Mouse (Mus musculus) gonadal fat pad, adult 2 months (tissue): ENCODE measurements around the gene Msx3. TPM values are rescaled to one million over a fixed set of nuclear protein-coding genes. Genes with fewer than 3 reads are reported as not detected.
A peak's percentile ranks its signal among the peaks of the same experiment; 100 is the strongest.

Experiments used
- DNase-seq: peaks from one replicate; pipeline ENCODE4 v3.0.0-alpha.2; 2012; ENCODE audit warnings: low read depth
- polyA plus RNA-seq: library from polyadenylated mRNA; depleted of rRNA; stranded (reverse); fragments of >200 nt; gene quantifications from 2 replicates; pipeline ENCODE4 v1.2.3, GENCODE M21; 2012; rRNA removed

The Msx3 gene
- 0.09 TPM in 1 of 2 replicates, not detected in the other for polyA plus RNA-seq

DNA sequence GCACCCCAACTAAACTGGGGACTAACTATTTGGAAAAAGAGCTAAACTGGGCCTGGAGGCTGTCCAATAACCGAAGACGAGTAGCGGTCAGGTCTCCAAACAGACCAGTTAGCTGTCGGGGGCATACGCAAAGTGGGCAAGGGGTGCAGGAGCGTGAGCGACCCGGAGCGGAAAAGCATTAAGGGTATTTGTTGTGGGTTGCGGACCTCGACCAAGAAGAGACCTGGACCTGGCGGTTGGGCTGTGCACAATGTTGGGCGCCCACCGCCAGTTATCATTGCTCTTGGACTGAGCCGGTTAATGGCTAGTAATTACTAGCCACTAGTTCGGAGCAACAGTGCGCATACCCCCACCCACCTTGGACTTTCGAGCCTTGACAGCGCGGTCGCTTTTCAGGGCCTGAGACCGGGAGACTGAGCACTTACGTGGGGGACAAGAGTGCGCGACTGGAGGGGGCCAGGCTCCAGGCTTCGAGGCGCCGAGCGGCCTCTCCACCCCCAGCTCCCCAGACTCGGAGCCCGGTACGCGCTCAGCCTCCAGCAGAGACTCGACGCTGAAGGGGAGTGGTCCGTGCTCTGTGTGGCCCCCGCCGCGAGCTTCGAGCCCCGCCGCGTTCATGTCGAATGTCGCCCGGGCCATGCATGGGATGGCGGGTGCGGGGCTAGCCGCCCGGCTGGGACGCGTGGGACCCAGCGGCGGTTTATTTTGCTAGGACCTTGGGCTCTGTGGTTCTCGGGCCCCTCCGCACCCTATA, at the start of gene Msx3:
Msx3 (minus strand) TSS at position 729 of the 754 bp plus-strand sequence.
- DNase-seq, result no peak

DNA sequence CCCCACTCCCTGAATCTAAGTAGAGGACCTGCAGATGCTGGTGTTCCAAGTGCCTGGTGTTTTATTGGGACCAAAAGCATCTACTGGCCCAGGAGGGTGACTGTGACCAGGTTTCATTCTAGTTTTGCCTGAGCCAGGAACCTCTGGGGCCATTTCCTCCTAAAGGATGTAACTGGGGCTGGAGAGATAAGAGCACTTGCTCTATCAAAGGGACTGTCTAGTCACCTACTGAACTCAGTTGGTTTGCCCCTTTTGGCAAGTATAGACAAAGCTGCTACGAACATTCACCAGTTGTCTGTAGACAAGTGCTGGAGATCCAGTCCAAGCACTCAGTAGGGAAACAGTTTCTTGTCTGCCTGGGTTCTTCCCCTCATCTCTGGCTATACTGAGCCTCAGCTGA, 49.6 kb upstream of the Msx3 start:
- no peak for DNase-seq

DNA sequence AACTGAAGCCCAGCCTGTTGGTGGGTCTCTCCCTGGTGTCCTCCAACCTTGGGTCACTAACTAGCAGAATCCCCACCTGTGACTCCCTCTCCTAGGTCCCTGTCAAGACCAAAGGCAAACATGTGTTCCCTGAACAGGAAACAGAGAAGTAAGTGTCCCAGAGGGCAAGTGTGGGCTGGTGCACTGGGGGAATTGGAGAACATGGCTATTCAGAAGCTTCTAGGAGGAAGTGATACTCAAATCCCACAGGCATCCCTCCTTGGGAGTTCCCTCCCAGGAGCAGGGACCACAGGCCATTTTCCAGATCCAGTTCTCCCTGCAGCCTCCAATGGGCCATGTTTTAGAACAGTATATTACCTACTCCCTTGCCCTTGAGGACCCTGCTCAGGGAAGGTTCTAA, 47.2 kb upstream of the Msx3 start:
- DNase-seq, result no peak

- no peak for DNase-seq
Observed at GRCm38 (mm10) chr7:140095556-140095955, 46.7 kb upstream of the Msx3 start.

DNA sequence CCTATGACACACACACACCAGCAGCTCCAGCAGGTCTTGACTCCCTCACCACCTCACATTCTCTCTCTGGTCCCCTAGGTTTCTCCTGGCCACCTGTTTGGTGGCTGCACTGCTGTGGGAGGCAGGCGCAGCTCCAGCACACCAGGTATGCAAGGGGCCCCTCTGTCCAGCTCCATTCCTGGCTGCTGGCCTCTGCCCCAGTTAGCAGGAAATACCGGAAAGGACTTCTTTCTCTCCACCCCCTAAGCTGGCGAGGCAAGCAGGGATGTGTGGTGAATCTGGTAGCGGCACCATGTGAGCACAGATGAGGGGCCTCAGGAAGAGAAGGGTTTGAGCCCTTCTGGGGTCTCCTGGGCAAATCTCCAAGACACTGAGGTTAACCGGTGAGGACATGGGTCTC, 46.1 kb upstream of the Msx3 start:
- no peak for DNase-seq

DNA sequence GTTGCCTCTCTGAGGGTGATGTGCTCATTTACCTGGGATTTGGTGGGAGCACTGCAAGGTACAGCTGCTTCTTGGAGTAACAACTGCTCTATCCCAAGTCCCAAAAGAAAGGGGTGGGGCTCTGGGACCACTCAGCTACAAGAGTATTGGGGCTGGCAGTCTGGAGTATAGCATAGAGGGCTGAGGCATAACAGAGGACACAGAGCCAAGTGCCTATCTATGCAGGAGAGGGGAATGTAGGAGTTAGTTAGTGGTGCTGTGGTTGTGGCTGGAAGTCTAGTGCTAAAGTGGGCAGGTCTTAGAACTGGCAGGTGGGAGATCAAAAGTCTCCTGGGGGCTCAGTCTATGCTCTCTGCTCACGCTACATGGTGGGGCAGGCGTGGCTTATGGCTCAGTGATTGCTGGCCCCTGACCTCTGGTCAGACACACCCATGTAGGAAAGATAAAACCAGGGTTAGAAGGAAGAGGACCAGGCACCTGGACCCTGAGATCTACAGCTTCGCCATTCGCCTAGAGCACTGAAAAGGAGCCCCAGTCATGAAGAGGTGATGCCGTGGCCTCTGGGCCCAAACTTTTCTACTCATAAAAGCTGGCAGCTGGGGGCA, 44.1 kb upstream of the Msx3 start, which contains the start of gene Prap1:
Prap1 (plus strand) TSS at position 472 of the 605 bp plus-strand sequence.
- no peak for DNase-seq

- DNase-seq, result peak; percentile 68
Observed at GRCm38 (mm10) chr7:140090601-140091000, 41.7 kb upstream of the Msx3 start.

DNA sequence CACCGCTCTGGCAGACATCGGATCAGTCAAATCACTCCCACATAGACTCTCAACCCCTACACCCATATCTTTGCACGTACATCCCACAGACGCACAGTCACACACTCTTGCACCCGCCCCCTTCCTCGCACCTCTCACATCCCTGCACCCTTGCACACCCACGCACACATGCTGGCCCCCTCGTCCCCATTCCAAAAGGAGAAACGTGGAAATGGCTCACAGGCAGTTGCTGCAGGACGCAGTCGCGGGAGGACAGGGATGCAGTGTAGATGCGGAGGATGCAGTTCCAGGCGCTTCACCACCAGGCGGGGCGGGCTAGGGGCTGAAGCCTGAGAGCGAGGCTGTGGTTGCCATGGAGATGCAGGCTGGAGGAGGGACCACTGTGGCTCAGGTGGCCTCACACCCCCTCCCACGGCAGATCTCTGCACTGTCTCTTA, 33.4 kb upstream of the Msx3 start, which contains the start of gene Caly:
Caly (minus strand) TSS at position 307 of the 437 bp plus-strand sequence.
- DNase-seq, result no peak

DNA sequence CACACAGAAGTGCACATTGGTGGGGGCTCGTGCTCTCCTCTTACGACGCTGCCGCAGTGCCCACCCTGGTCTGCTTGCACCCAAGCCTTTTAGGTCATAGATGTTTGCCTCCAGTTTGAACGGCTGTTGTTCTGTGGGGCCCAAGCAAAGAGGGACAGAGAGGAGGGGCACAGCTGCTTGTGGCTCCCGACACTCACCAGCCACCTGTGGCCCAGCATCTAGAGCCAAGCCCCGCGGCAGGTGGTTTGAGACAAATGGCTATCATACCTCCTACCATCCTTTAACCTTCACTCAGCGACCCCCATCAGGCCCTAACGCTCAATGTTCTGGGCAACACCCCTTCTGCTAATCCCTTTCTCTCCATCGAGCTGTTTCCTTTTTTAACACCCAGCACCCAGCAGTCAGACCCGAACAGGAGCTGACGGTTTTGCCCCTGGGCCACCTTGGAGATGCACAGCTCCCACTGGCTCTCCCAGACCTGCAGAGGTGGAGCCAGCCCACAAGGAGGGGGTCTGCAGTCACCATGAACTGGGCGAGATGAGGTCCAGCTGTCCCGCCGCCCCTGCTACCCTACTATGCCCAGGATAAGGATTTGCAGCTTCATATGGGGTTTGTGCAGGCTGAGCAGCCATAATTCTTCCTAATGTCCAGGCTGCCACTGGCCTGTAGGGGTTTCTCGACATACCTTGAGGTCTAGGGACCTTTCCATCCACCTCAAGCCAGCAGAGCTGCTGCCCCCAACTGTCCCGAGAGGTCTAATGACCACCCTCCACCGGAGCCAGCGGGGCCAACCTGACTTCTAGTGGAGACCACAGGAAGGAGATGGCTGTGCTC, 32.7 kb upstream of the Msx3 start:
- no peak for DNase-seq

- DNase-seq, result no peak
Observed at GRCm38 (mm10) chr7:140080503-140081156, 31.7 kb upstream of the Msx3 start.

- DNase-seq, result no peak
Observed at GRCm38 (mm10) chr7:140078711-140079110, 29.8 kb upstream of the Msx3 start.

GRCm38 (mm10) chr7:140077698-140078097, 28.8 kb upstream of the Msx3 start:
- no peak for DNase-seq

GRCm38 (mm10) chr7:140070042-140070711, 21.3 kb upstream of the Msx3 start:
- no peak for DNase-seq

GRCm38 (mm10) chr7:140067397-140067796, 18.5 kb upstream of the Msx3 start:
- no peak for DNase-seq

- DNase-seq, result no peak
Observed at GRCm38 (mm10) chr7:140063092-140063491, 14.2 kb upstream of the Msx3 start.

GRCm38 (mm10) chr7:140062307-140062706, 13.4 kb upstream of the Msx3 start:
- no peak for DNase-seq

GRCm38 (mm10) chr7:140061832-140062130, 12.9 kb upstream of the Msx3 start:
- no peak for DNase-seq

DNA sequence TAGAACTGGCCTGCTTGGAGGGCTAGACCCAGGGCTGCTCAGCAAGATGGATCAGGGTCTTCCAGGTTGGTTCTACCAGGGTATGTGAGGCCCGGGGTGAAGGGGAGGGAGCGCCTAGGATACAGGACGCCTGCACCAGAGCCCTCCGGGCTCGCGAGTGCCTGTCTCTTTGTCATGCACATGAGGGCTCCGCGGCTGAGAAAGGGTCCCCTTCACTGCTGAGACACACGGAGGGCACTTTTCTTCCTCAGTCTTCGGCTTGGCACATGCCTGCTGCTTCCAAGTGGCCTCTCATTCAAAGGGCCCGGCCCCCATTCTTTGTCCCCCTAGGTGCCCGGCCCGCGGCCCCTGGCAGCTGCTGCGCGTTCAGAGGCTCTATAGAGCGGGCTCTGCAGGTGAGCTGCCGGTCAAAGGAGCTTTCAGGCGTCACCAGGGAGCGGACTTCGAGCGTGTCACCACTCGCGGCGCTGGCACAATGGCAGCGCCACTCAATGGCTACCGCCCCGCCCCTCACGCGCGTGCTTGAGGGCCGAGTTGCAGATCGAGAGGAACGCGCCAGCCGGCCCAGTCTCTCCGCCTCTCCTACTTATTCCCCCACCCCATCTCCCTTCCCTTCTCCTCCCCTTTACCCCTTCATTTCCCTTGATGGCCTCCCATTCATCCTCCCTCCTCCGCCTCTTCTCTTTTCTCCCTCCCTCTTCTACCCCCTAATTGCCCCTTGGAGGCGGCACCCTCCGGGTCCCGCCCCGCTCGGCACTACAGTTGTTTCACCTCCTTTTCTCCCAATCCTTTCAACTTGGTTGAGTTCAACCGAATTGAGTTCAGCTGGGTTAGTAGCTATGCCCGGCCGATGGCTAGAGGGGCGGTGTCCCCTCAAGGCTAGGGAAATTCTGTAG, 12.3 kb upstream of the Msx3 start:
- no peak for DNase-seq

DNA sequence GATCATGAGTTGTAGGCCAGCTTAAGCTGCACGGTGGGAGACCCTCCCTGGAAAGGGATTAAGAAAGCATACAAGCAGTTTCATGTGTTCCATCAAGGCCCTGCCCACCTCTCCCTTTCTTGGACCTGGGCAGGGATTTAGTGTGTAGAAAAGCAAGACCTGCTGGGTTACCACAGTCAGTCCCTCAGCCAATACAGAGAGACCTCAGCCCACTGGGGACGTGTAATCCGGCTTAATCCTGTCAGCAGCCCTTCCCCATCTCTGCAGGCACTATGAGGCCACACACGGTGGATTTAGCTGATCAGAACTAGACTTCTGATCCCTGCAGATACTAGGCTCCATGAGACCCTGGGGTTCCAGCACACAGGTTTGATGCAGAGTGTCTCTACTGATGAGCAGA, 10.7 kb upstream of the Msx3 start:
- DNase-seq, result no peak

DNA sequence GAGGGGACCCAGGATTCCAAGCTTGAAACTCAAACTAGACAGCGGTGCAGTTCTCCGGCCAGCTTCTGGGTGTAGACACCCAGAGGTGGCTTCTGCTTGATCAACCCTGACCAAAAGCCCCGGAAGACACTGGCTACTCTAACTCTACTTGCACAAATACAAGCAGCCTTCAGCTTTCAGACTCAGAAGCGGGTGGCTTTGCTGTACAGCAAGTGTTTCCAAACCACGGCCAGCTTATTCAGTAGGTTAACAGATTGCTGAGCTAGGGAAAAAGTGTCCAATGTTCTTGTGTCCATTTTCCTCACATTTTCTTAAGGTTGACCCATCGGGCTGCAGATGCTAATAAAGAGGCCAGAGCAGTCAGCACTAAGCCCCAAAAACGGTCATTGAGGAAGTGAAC, 9.6 kb upstream of the Msx3 start:
- DNase-seq, result no peak
